Mouse (Mus musculus) induced T-regulatory cell, adult 2 months (primary cell): ENCODE results near the gene Disc1.

Experiments
- DNase-seq: peaks from one replicate; pipeline ENCODE4 v3.0.0-alpha.2; 2012; ENCODE audit warnings: low read depth

The Disc1 gene

GRCm38 (mm10) chr8:125183548-125184451 is 129.8 kb downstream of the Disc1 start:
- DNase-seq: peak; percentile 74

DNA sequence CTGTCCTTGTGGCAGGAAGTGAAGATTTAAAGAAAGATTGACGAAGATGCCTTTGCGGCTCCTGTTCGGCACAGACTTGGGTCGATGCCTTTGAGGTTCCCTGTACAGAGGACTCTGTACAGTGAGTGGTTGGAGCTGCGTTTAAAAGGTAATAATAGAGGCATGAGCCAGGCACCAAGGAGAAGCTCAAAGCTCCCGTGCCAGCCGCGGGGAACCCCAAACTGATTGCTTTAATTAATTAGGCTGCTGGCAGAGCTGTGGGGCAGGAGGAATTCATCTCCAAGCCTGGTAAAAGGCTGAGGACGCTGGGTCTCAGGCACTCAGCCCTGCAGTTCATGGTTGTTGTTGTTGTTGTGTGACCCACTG is 130.4 kb downstream of the Disc1 start:
- no peak for DNase-seq

DNA sequence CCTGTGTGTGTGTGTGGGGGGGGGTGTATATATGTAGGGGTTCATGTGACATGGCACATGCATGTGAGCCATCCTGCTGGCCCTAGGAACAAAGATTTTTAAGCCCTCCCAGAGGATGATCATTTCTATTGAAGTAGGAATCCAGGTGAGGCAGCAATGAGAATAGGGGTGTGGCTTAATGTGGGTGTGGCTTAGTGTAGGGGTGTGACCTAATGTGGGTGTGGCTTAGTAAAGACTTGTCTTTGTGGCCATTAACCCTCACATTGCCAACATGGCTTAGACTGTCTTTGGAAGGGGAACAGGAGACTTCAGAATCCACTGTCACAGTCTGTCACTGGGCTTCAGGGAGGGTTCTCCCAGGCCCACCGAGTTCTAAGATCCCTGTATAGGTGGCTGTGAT is 130.9 kb downstream of the Disc1 start:
- DNase-seq: peak; percentile 40

- DNase-seq: no peak
Observed at GRCm38 (mm10) chr8:125187044-125187443, 133.0 kb downstream of the Disc1 start.

DNA sequence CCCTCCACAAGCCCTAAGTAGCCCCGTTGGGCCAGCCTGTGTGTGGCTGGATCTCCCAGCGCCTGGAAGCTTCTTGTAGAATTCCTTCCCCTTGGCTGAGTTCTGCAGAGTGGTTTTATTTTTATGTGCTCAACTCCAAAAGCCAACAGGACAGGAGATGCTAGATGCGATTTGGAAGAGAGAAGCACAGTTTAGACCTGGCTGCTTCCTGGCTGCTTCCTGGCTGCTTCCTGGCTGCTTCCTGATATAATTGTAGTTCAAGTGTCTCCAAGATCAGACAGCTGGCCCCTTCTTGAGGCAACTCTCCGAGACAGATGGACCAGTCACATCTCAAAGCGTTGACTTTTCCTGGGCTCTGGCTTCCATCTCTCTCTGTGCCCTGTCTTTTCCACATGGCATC is 139.7 kb downstream of the Disc1 start:
- DNase-seq: no peak

- DNase-seq: no peak
Observed at GRCm38 (mm10) chr8:125195121-125195520, 141.1 kb downstream of the Disc1 start.

- DNase-seq: no peak
Observed at GRCm38 (mm10) chr8:125196573-125197094, 142.6 kb downstream of the Disc1 start.

- DNase-seq: no peak
Observed at GRCm38 (mm10) chr8:125197341-125198002, 143.5 kb downstream of the Disc1 start.

DNA sequence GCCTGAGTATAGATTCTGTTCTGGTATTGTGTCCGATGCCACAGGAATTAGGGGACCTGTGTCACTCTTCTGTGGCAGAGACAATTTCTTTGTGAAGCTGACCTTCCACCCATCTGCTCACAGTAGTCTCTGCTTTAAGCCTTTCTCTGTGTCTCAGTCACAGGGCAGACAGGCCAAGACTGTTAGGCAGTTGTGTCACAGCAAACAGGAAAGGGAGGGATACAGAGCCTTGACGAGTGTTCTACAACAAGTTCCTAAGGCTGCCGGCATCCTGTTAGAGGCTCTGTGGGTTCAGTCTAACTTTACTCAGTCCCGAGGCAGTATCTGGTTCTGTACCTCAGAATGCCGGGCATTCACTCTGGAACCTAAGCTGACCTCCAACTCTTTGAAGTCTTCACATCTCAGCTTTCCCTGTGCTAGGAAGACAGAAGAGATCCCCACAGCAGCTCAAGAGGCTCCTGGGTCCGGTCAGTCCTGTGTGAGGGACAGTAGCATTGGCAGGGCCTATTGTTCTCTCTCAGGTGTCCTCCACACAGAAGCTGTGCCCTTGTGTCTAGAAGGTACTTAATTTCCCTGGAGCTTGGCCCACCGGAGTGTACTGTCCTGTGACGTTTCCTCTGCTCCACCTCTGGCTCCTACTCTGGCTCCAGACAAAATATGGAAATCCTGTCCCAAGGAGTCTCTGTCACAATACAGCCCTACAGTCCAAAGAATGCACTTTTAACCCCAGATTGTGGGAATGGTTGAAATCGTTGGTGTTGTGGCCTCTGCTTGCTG is 144.6 kb downstream of the Disc1 start:
- no peak for DNase-seq

GRCm38 (mm10) chr8:125199197-125199939 is 145.4 kb downstream of the Disc1 start:
- DNase-seq: no peak

- DNase-seq: no peak
Observed at GRCm38 (mm10) chr8:125200273-125200863, 146.4 kb downstream of the Disc1 start.

- no peak for DNase-seq
Observed at GRCm38 (mm10) chr8:125201650-125202049, 147.7 kb downstream of the Disc1 start.

GRCm38 (mm10) chr8:125203016-125203415 is 149.0 kb downstream of the Disc1 start:
- DNase-seq: no peak

GRCm38 (mm10) chr8:125205556-125205955 is 151.6 kb downstream of the Disc1 start:
- no peak for DNase-seq

DNA sequence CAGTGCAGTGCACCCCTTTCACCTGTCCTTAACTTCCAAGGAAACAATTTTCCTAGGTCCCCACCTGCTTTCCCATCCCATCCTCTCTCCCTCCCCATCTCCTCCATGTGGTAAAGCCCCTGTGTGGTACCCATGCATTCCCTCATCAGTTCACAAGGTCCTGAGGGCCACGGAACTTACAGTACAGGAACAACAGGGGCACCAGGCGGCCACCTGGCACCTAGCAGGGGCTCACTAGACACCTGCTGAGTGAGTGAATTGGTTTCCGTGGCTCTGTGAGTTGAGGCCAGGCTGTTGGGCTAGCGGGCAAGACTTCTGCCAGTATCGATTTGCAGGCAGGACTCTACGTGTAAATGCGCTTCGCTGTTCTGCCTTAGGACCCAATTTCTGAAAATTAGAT is 152.4 kb downstream of the Disc1 start:
- DNase-seq: no peak

DNA sequence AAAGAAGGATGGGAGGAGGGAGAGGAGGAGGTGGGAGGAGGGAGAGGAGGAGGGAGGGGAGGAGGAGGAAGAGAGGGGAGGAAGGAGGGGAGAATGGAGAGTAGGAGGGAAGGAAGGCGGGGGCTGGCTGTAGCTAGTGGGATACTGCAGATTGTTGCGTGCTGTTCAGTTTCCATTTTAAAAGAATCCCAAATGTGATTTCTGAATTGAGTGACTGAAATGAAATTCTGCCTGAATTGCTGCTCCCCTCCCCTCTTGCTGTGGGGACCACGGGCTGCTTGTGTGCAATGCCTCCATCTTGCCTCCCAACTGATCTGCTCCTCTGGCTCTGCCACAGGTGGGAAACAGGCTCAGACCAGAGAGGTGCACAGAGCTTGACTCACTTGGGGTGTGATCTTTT is 153.0 kb downstream of the Disc1 start:
- DNase-seq: no peak

- no peak for DNase-seq
Observed at GRCm38 (mm10) chr8:125212619-125213167, 158.7 kb downstream of the Disc1 start.

DNA sequence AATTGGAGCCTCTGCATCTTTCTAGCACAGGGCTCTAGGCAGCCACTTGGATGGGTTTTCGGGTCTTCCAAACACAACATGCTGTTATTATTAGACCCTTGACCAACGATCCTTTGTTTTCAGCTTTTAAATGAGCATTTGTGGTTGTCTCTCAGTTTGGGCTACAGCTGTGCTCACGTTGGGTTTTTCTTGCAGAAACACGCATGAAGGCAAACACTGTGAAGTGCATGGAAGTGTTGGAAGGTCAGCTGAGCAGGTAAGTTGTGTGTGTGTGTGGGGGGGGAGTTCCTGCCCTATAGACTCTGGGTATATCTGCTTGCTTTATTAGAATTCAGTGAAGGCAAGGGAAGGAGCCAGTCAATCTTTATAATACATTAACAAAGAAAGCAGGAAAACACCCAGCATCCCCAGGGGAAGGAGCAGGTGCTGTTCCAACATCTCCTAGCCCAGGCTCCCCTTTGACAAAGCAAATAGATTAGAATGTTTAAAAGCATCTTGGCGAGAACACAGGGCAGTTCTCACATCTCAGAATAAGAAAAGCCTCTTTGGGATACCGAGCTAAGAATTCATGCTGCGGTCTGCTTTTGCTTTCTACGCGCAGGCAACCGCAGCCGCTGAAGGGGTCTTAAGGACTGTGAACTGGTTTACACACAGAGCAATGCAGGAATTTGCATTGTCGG is 164.0 kb downstream of the Disc1 start:
- DNase-seq: no peak

DNA sequence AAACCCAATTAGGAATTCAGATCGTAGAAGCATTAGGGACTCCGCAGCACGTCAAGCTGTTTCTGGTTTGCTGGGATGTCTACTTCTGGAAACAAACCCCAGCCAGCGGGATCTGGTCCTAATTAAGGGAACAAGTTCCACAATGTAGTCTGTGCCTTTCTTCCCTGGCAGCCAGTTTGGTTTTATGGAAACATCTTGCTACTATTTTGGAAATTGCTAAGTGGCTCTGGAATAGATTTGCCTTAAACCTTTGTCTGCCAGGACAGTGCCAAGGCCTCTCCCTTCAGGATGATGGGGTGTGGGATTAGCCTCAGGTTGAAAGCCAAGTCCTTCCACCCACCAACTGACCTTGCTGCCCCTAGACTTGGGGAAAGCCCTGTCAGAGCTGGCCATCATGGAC is 164.7 kb downstream of the Disc1 start:
- DNase-seq: no peak

DNA sequence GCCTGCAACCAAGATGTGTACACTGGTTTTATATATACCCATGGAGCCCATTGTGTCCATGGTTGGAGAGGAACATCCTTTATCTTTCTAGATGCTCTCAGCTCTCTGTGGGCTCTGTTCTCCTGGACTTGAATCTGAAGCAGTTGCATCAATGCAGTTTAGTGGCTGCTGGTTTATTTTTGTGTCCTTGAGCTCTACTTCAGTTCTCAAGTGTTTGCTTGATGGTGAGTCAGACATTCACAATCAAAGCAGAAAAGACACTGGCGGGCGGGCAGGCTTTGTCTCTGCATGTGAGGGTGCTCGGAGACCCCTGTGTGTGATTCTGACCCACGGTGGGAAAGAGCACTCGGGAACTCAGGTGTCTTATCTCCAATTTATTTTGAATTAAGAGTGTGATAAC is 166.6 kb downstream of the Disc1 start:
- no peak for DNase-seq
